Mouse (Mus musculus): Measurements from ENCODE around the gene F10.
"Not testable (repeated sequence)": the region's sequence is repeated elsewhere in the genome, so short reads cannot be mapped to it uniquely, and the experiment has no call there.

GRCm38 (mm10) chr8:13075579-13075978, 38.5 kb downstream of the F10 start:
- not testable (repeated sequence) for TF ChIP-seq POLR2A (IDR thresholded peaks at IDR 0.05; ENCODE audit: borderline replicate concordance, control insufficient read depth, low read depth, low read length); CTCF (IDR thresholded peaks at IDR 0.05; ENCODE audit: control insufficient read depth, insufficient read depth, low read length)

Measured in bone marrow, adult 2 months (tissue).